Mouse (Mus musculus): ENCODE data around the gene Thap11. TPM values are rescaled to one million over a fixed set of nuclear protein-coding genes. Genes with fewer than 3 reads are reported as not detected.

The Thap11 gene
- polyA plus RNA-seq, 1 experiment from 2014 or later = 51.5 TPM

GRCm38 (mm10) chr8:105874301-105874700 lies 19.4 kb downstream of the Thap11 start:
- DNase-seq = no peak
- 92% methylated on average over 6 of the region's 6 CpGs for WGBS
- H3K36me3 ChIP-seq (ENCODE audit: control insufficient read depth, insufficient read depth, low read length) = peaks cover 62% of the 10 kb centered on the region

GRCm38 (mm10) chr8:105880754-105881520 lies 26.0 kb downstream of the Thap11 start, which contains the start of gene Edc4:
Gene Edc4, plus strand, starts transcription at chr8:105880881.
- H3K27ac ChIP-seq (replicated peaks; ENCODE audit: low read depth, low read length) = peak within 1 kb of the TSS; percentile 63
- peak within 1 kb of the TSS; percentile 87 for H3K9ac ChIP-seq (replicated peaks; ENCODE audit: low read length)
- H3K4me1 ChIP-seq (ENCODE audit: control insufficient read depth, insufficient read depth, low read length) = peaks cover 19% of the 10 kb centered on the region
- DNase-seq (peak; percentile 89), ATAC-seq (ENCODE audit: low FRiP score, low TSS enrichment) (peak; percentile 82; the same call in 1 of the 2 replicates)
- H3K36me3 ChIP-seq (ENCODE audit: control insufficient read depth, insufficient read depth, low read length) = peaks cover 53% of the 10 kb centered on the region
- no peaks in the 10 kb centered on the region for H3K9me3 ChIP-seq (ENCODE audit: control insufficient read depth, low read length)
- no peaks in the 10 kb centered on the region for H3K27me3 ChIP-seq (ENCODE audit: control insufficient read depth, insufficient read depth, low read length)
- 1% methylated on average over 45 of the region's 45 CpGs for WGBS
- peak within 1 kb of the TSS; percentile 94 for H3K4me2 ChIP-seq (ENCODE audit: low read length)
- peak within 1 kb of the TSS; percentile 93 for H3K4me3 ChIP-seq (replicated peaks; ENCODE audit: low read depth, low read length)

More at GRCm38 (mm10) chr8:105874301-105874700, 19.4 kb downstream of the Thap11 start:
- H3K27ac ChIP-seq (replicated peaks; ENCODE audit: low read depth, low read length) = no peak overlapping the region
- H3K4me1 ChIP-seq (ENCODE audit: control insufficient read depth, insufficient read depth, low read length) = no peaks in the 10 kb centered on the region
- H3K4me2 ChIP-seq (ENCODE audit: low read length) = no peak overlapping the region
- H3K27me3 ChIP-seq (ENCODE audit: control insufficient read depth, insufficient read depth, low read length) = no peaks in the 10 kb centered on the region
- H3K4me3 ChIP-seq (replicated peaks; ENCODE audit: low read depth, low read length) = no peak overlapping the region
- H3K9ac ChIP-seq (replicated peaks; ENCODE audit: low read length) = no peak overlapping the region
- no peaks in the 10 kb centered on the region for H3K9me3 ChIP-seq (ENCODE audit: control insufficient read depth, low read length)
- no peak for ATAC-seq (ENCODE audit: low FRiP score, low TSS enrichment)

GRCm38 (mm10) chr8:105889756-105890465 lies 35.0 kb downstream of the Thap11 start:
- peaks cover 88% of the 10 kb centered on the region for H3K36me3 ChIP-seq (ENCODE audit: control insufficient read depth, insufficient read depth, low read length)
- H3K9me3 ChIP-seq (ENCODE audit: control insufficient read depth, low read length) = no peaks in the 10 kb centered on the region
- no peak overlapping the region for H3K9ac ChIP-seq (replicated peaks; ENCODE audit: low read length)
- H3K4me2 ChIP-seq (ENCODE audit: low read length) = no peak overlapping the region
- H3K27ac ChIP-seq (replicated peaks; ENCODE audit: low read depth, low read length) = no peak overlapping the region
- no peaks in the 10 kb centered on the region for H3K27me3 ChIP-seq (ENCODE audit: control insufficient read depth, insufficient read depth, low read length)
- DNase-seq (no peak), ATAC-seq (ENCODE audit: low FRiP score, low TSS enrichment) (no peak)
- no peak overlapping the region for H3K4me3 ChIP-seq (replicated peaks; ENCODE audit: low read depth, low read length)
- 96% methylated on average over 12 of the region's 12 CpGs for WGBS
- H3K4me1 ChIP-seq (ENCODE audit: control insufficient read depth, insufficient read depth, low read length) = 0 out of 2 replicates have a peak, but pooled peaks cover 7% of the 10 kb centered on the region

GRCm38 (mm10) chr8:105890870-105891269 lies 35.9 kb downstream of the Thap11 start:
- H3K4me1 ChIP-seq (ENCODE audit: control insufficient read depth, insufficient read depth, low read length) = 0 out of 2 replicates have a peak, but pooled peaks cover 7% of the 10 kb centered on the region
- no peak overlapping the region for H3K4me3 ChIP-seq (replicated peaks; ENCODE audit: low read depth, low read length)
- DNase-seq (no peak), ATAC-seq (ENCODE audit: low FRiP score, low TSS enrichment) (no peak)
- H3K9ac ChIP-seq (replicated peaks; ENCODE audit: low read length) = no peak overlapping the region
- H3K36me3 ChIP-seq (ENCODE audit: control insufficient read depth, insufficient read depth, low read length) = peaks cover 84% of the 10 kb centered on the region
- no peaks in the 10 kb centered on the region for H3K27me3 ChIP-seq (ENCODE audit: control insufficient read depth, insufficient read depth, low read length)
- no peak overlapping the region for H3K27ac ChIP-seq (replicated peaks; ENCODE audit: low read depth, low read length)
- H3K9me3 ChIP-seq (ENCODE audit: control insufficient read depth, low read length) = no peaks in the 10 kb centered on the region
- no peak overlapping the region for H3K4me2 ChIP-seq (ENCODE audit: low read length)
- WGBS = 94% methylated on average over 6 of the region's 6 CpGs

GRCm38 (mm10) chr8:105892432-105892831 lies 37.5 kb downstream of the Thap11 start:
- DNase-seq = peak; percentile 57
- H3K27ac ChIP-seq (replicated peaks; ENCODE audit: low read depth, low read length) = no peak overlapping the region
- no peaks in the 10 kb centered on the region for H3K9me3 ChIP-seq (ENCODE audit: control insufficient read depth, low read length)
- no peak overlapping the region for H3K4me3 ChIP-seq (replicated peaks; ENCODE audit: low read depth, low read length)
- WGBS = 89% methylated on average over 6 of the region's 6 CpGs
- no peak overlapping the region for H3K4me2 ChIP-seq (ENCODE audit: low read length)
- 0 out of 2 replicates have a peak, but pooled peaks cover 7% of the 10 kb centered on the region for H3K4me1 ChIP-seq (ENCODE audit: control insufficient read depth, insufficient read depth, low read length)
- no peak for ATAC-seq (ENCODE audit: low FRiP score, low TSS enrichment)
- peaks cover 68% of the 10 kb centered on the region for H3K36me3 ChIP-seq (ENCODE audit: control insufficient read depth, insufficient read depth, low read length)
- no peaks in the 10 kb centered on the region for H3K27me3 ChIP-seq (ENCODE audit: control insufficient read depth, insufficient read depth, low read length)
- no peak overlapping the region for H3K9ac ChIP-seq (replicated peaks; ENCODE audit: low read length)

GRCm38 (mm10) chr8:105893339-105893738 lies 38.4 kb downstream of the Thap11 start, which contains the start of gene Nrn1l:
Gene Nrn1l, plus strand, starts transcription at chr8:105893567.
- Histone ChIP-seq H3K9ac (replicated peaks; ENCODE audit: low read length) (peak within 1 kb of the TSS; percentile 17; the same call in 1 of the 2 replicates), H3K4me1 (ENCODE audit: control insufficient read depth, insufficient read depth, low read length) (0 out of 2 replicates have a peak, but pooled peaks cover 7% of the 10 kb centered on the region), H3K4me2 (ENCODE audit: low read length) (peak within 1 kb of the TSS; percentile 32), H3K9me3 (ENCODE audit: control insufficient read depth, low read length) (no peaks in the 10 kb centered on the region), H3K4me3 (replicated peaks; ENCODE audit: low read depth, low read length) (no peak within 1 kb of the TSS), H3K27me3 (ENCODE audit: control insufficient read depth, insufficient read depth, low read length) (no peaks in the 10 kb centered on the region), H3K27ac (replicated peaks; ENCODE audit: low read depth, low read length) (no peak within 1 kb of the TSS), H3K36me3 (ENCODE audit: control insufficient read depth, insufficient read depth, low read length) (peaks cover 59% of the 10 kb centered on the region)
- peak; percentile 86 for ATAC-seq (ENCODE audit: low FRiP score, low TSS enrichment)
- DNase-seq = peak; percentile 81
- WGBS = 4% methylated on average over 11 of the region's 11 CpGs

- Histone ChIP-seq H3K9me3 (ENCODE audit: control insufficient read depth, low read length) (no peaks in the 10 kb centered on the region), H3K4me2 (ENCODE audit: low read length) (no peak overlapping the region), H3K4me3 (replicated peaks; ENCODE audit: low read depth, low read length) (no peak overlapping the region), H3K27ac (replicated peaks; ENCODE audit: low read depth, low read length) (no peak overlapping the region), H3K36me3 (ENCODE audit: control insufficient read depth, insufficient read depth, low read length) (peaks cover 13% of the 10 kb centered on the region), H3K27me3 (ENCODE audit: control insufficient read depth, insufficient read depth, low read length) (no peaks in the 10 kb centered on the region), H3K4me1 (ENCODE audit: control insufficient read depth, insufficient read depth, low read length) (peaks cover 13% of the 10 kb centered on the region), H3K9ac (replicated peaks; ENCODE audit: low read length) (no peak overlapping the region)
- DNase-seq = no peak
- 81% methylated on average over 9 of the region's 9 CpGs for WGBS
- ATAC-seq (ENCODE audit: low FRiP score, low TSS enrichment) = no peak
Measured at GRCm38 (mm10) chr8:105897801-105898480, 43.0 kb downstream of the Thap11 start.

GRCm38 (mm10) chr8:105900180-105900940 lies 45.4 kb downstream of the Thap11 start, which contains the start of gene Pskh1:
Gene Pskh1, plus strand, starts transcription at chr8:105900441.
- ATAC-seq (ENCODE audit: low FRiP score, low TSS enrichment) = peak; percentile 94
- H3K27me3 ChIP-seq (ENCODE audit: control insufficient read depth, insufficient read depth, low read length) = no peaks in the 10 kb centered on the region
- DNase-seq = peak; percentile 97
- H3K4me2 ChIP-seq (ENCODE audit: low read length) = peak within 1 kb of the TSS; percentile 89
- H3K9me3 ChIP-seq (ENCODE audit: control insufficient read depth, low read length) = no peaks in the 10 kb centered on the region
- H3K9ac ChIP-seq (replicated peaks; ENCODE audit: low read length) = peak within 1 kb of the TSS; percentile 98
- peak within 1 kb of the TSS; percentile 89 for H3K4me3 ChIP-seq (replicated peaks; ENCODE audit: low read depth, low read length)
- H3K36me3 ChIP-seq (ENCODE audit: control insufficient read depth, insufficient read depth, low read length) = 0 out of 2 replicates have a peak, but pooled peaks cover under 1% of the 10 kb centered on the region
- peak within 1 kb of the TSS; percentile 91 for H3K27ac ChIP-seq (replicated peaks; ENCODE audit: low read depth, low read length)
- WGBS = under 1% methylated on average over 68 of the region's 68 CpGs
- peaks cover 6% of the 10 kb centered on the region for H3K4me1 ChIP-seq (ENCODE audit: control insufficient read depth, insufficient read depth, low read length)

Data from midbrain, embryonic 14.5 days (tissue).